Mouse (Mus musculus) gastrocnemius, adult 18-20 months (tissue): Measurements from ENCODE around the gene Krtap3-2. TPM values are rescaled to one million over a fixed set of nuclear protein-coding genes. Genes with fewer than 3 reads are reported as not detected.

Experiments
- total RNA-seq, 2 experiments: library from RNA; stranded (reverse); gene quantifications; 2 replicates each; pipeline ENCODE4 v1.2.3; 2021

The Krtap3-2 gene
- total RNA-seq, 2 experiments from 2014 or later: not detected

Other genes starting within 250 kb of the Krtap3-2 start
- under 1 TPM in 1 of 2 experiments, not detected in 1; 0.18 TPM for gene Krt25, start 233.9 kb downstream of the Krtap3-2 start, total RNA-seq
- not detected for gene Krt26, start 218.9 kb downstream of the Krtap3-2 start, total RNA-seq
- gene Krt27, start 205.7 kb downstream of the Krtap3-2 start, total RNA-seq: not detected
- not detected for gene Krt28, start 181.9 kb downstream of the Krtap3-2 start, total RNA-seq
- 1 to 10 TPM; 2.6 to 3.1 TPM for gene Krt10, start 167.5 kb downstream of the Krtap3-2 start, total RNA-seq
- gene Krt12, start 134.6 kb downstream of the Krtap3-2 start, total RNA-seq: not detected
- under 1 TPM in 1 of 2 experiments, not detected in 1; 0.14 TPM for gene Krt20, start 118.7 kb downstream of the Krtap3-2 start, total RNA-seq
- not detected for gene Krt23, start 63.7 kb downstream of the Krtap3-2 start, total RNA-seq
- gene Krt39, start 35.5 kb downstream of the Krtap3-2 start, total RNA-seq: not detected
- not detected for gene Krt40, start 13.7 kb downstream of the Krtap3-2 start, total RNA-seq
- gene Krtap3-3, start 6.0 kb downstream of the Krtap3-2 start, total RNA-seq: under 1 TPM in 1 of 2 experiments, not detected in 1; 0.32 TPM
- not detected for gene Gm11939, start 2.6 kb upstream of the Krtap3-2 start, total RNA-seq
- not detected for gene Krtap3-1, start 9.8 kb upstream of the Krtap3-2 start, total RNA-seq
- gene Krtap1-5, start 24.2 kb upstream of the Krtap3-2 start, total RNA-seq: not detected
- gene Krtap1-4, start 26.8 kb upstream of the Krtap3-2 start, total RNA-seq: not detected
- not detected for gene Krtap1-3, start 34.5 kb upstream of the Krtap3-2 start, total RNA-seq
- not detected for gene Krtap9-3, start 41.3 kb upstream of the Krtap3-2 start, total RNA-seq
- not detected for gene Gm11938, start 46.5 kb upstream of the Krtap3-2 start, total RNA-seq
- gene Gm11937, start 53.3 kb upstream of the Krtap3-2 start, total RNA-seq: not detected
- gene Krtap2-4, start 58.0 kb upstream of the Krtap3-2 start, total RNA-seq: not detected
- gene Gm11562, start 63.6 kb upstream of the Krtap3-2 start, total RNA-seq: not detected
- not detected for gene Krtap4-1, start 71.4 kb upstream of the Krtap3-2 start, total RNA-seq
- gene Krtap4-2, start 78.2 kb upstream of the Krtap3-2 start, total RNA-seq: not detected
- gene Krtap4-7, start 87.2 kb upstream of the Krtap3-2 start, total RNA-seq: not detected
- gene Gm11555, start 93.4 kb upstream of the Krtap3-2 start, total RNA-seq: not detected
- gene Gm11563, start 102.1 kb upstream of the Krtap3-2 start, total RNA-seq: not detected
- gene Krtap4-6, start 109.1 kb upstream of the Krtap3-2 start, total RNA-seq: not detected
- gene Gm14190, start 133.9 kb upstream of the Krtap3-2 start, total RNA-seq: not detected
- gene Gm14180, start 177.4 kb upstream of the Krtap3-2 start, total RNA-seq: not detected
- not detected for gene Gm11595, start 216.1 kb upstream of the Krtap3-2 start, total RNA-seq
- not detected for gene Krtap4-8, start 223.9 kb upstream of the Krtap3-2 start, total RNA-seq
- gene Krtap4-9, start 228.3 kb upstream of the Krtap3-2 start, total RNA-seq: not detected
- not detected for gene Gm11596, start 236.6 kb upstream of the Krtap3-2 start, total RNA-seq
- gene Gm11569, start 242.1 kb upstream of the Krtap3-2 start, total RNA-seq: not detected
- not detected for gene Gm11554, start 247.6 kb upstream of the Krtap3-2 start, total RNA-seq